Mouse (Mus musculus) embryo, embryonic 10 days (tissue): ENCODE data around the gene Hoxd9.

Experiments used
- DNase-seq: peaks from one replicate; pipeline ENCODE4 v3.0.0-alpha.2; 2015; ENCODE audit warnings: low spot score

Hoxd9 gene

GRCm38 (mm10) chr2:74697567-74698121 lies at the start of gene Hoxd9:
Gene Hoxd9 (plus strand): TSS chr2:74697727.
- DNase-seq: peak; percentile 71

- DNase-seq: no peak
Measured at GRCm38 (mm10) chr2:74652996-74653340, 44.6 kb upstream of the Hoxd9 start.

- DNase-seq: no peak
Measured at GRCm38 (mm10) chr2:74653781-74654535, 43.6 kb upstream of the Hoxd9 start.

- DNase-seq: no peak
Measured at GRCm38 (mm10) chr2:74654743-74655419, 42.6 kb upstream of the Hoxd9 start.

GRCm38 (mm10) chr2:74655420-74655781 lies 42.1 kb upstream of the Hoxd9 start:
- peak; percentile 59 for DNase-seq

GRCm38 (mm10) chr2:74655821-74656631 lies 41.5 kb upstream of the Hoxd9 start:
- peak; percentile 46 for DNase-seq

GRCm38 (mm10) chr2:74656632-74657021 lies 40.9 kb upstream of the Hoxd9 start:
- DNase-seq: no peak

GRCm38 (mm10) chr2:74657251-74658023 lies 40.1 kb upstream of the Hoxd9 start:
- DNase-seq: no peak

- DNase-seq: peak; percentile 43
Measured at GRCm38 (mm10) chr2:74658024-74658666, 39.4 kb upstream of the Hoxd9 start.

- DNase-seq: peak; percentile 52
Measured at GRCm38 (mm10) chr2:74658667-74659371, 38.7 kb upstream of the Hoxd9 start.

- no peak for DNase-seq
Measured at GRCm38 (mm10) chr2:74659507-74660005, 38.0 kb upstream of the Hoxd9 start, which contains the start of gene Evx2. Gene Evx2 (minus strand): TSS chr2:74659557.

GRCm38 (mm10) chr2:74660421-74661375 lies 36.8 kb upstream of the Hoxd9 start:
- DNase-seq: no peak

GRCm38 (mm10) chr2:74661685-74662084 lies 35.8 kb upstream of the Hoxd9 start:
- DNase-seq: peak; percentile 84

GRCm38 (mm10) chr2:74663291-74663925 lies 34.1 kb upstream of the Hoxd9 start:
- peak; percentile 75 for DNase-seq

GRCm38 (mm10) chr2:74666411-74666810 lies 31.1 kb upstream of the Hoxd9 start:
- no peak for DNase-seq

GRCm38 (mm10) chr2:74667191-74667841 lies 30.2 kb upstream of the Hoxd9 start:
- no peak for DNase-seq

- peak; percentile 57 for DNase-seq
Measured at GRCm38 (mm10) chr2:74667842-74668357, 29.6 kb upstream of the Hoxd9 start, which contains the start of gene Hoxd13. Gene Hoxd13 (plus strand): TSS chr2:74668310.
